In genomic region chr5:33334381-33335272, GRCm38 (mm10) we compare ENCODE assay signal across 8 mouse cellular contexts. TPM values are rescaled to one million over a fixed set of nuclear protein-coding genes. Genes with fewer than 3 reads are reported as not detected.
DNase-seq lines count a peak whose midpoint lies in the region; ATAC-seq lines count a peak whose summit lies in the region.

No protein-coding gene starts in this region.

- H3K9ac ChIP-seq in lung, embryonic 15.5 days, result peak overlapping the region; percentile 60
- H3K9ac ChIP-seq in embryonic facial prominence, embryonic 12.5 days, result peak overlapping the region; percentile 67
- H3K9ac ChIP-seq in intestine, embryonic 16.5 days (ENCODE audit: low read depth, low read length), result peak overlapping the region; percentile 80
- H3K9ac ChIP-seq in neural tube, embryonic 14.5 days (replicated peaks; ENCODE audit: low read depth, low read length), result peak overlapping the region; percentile 69

- peak overlapping the region; percentile 73 for H3K4me2 ChIP-seq in lung, embryonic 15.5 days
- H3K4me2 ChIP-seq in embryonic facial prominence, embryonic 12.5 days (replicated peaks), result peak overlapping the region; percentile 90
- H3K4me2 ChIP-seq in intestine, embryonic 16.5 days (ENCODE audit: low read depth, low read length), result peak overlapping the region; percentile 73
- peak overlapping the region; percentile 63 for H3K4me2 ChIP-seq in neural tube, embryonic 14.5 days (ENCODE audit: low read depth, low read length)

- 19% methylated on average over 18 of the region's 18 CpGs for WGBS in lung, embryonic 15.5 days
- WGBS in embryonic facial prominence, embryonic 12.5 days, result 26% methylated on average over 18 of the region's 18 CpGs
- WGBS in intestine, embryonic 16.5 days, result 21% methylated on average over 18 of the region's 18 CpGs
- WGBS in neural tube, embryonic 14.5 days, result 21% methylated on average over 18 of the region's 18 CpGs

- ATAC-seq in lung, embryonic 15.5 days (ENCODE audit: borderline replicate concordance, extremely low read depth, low FRiP score, low TSS enrichment), result no peak
- ATAC-seq in embryonic facial prominence, embryonic 12.5 days (ENCODE audit: insufficient number of reproducible peaks, insufficient read depth, low FRiP score, low TSS enrichment), result no peak
- no peak for ATAC-seq in intestine, embryonic 16.5 days
- peak; percentile 12; the same call in 1 of the 2 replicates for ATAC-seq in neural tube, embryonic 14.5 days (ENCODE audit: low read depth)
- no peak for ATAC-seq in monocyte, adult 5-6 weeks (replicated peaks; ENCODE audit: insufficient number of reproducible peaks, low FRiP score, low TSS enrichment, poor library complexity, severe bottlenecking)

- H3K36me3 ChIP-seq in lung, embryonic 15.5 days, result peaks cover 3% of the 10 kb centered on the region; the same call in 1 of the 2 replicates
- H3K36me3 ChIP-seq in embryonic facial prominence, embryonic 12.5 days, result peaks cover 11% of the 10 kb centered on the region
- no peaks in the 10 kb centered on the region for H3K36me3 ChIP-seq in intestine, embryonic 16.5 days (ENCODE audit: control insufficient read depth, insufficient read depth, low read length)
- H3K36me3 ChIP-seq in neural tube, embryonic 14.5 days (ENCODE audit: control insufficient read depth, insufficient read depth, low read length), result no peaks in the 10 kb centered on the region

- peak overlapping the region; percentile 91 for H3K27ac ChIP-seq in lung, embryonic 15.5 days
- peak overlapping the region; percentile 76 for H3K27ac ChIP-seq in embryonic facial prominence, embryonic 12.5 days
- H3K27ac ChIP-seq in intestine, embryonic 16.5 days (ENCODE audit: low read length), result peak overlapping the region; percentile 86
- peak overlapping the region; percentile 84 for H3K27ac ChIP-seq in neural tube, embryonic 14.5 days (ENCODE audit: low read depth, low read length)

- DNase-seq in lung, postnatal 25 days (ENCODE audit: low spot score), result no peak
- no peak for DNase-seq in B cell, adult 2 months
- DNase-seq in adrenal gland, adult 18-20 months (ENCODE audit: low spot score in 2 of 2), result no peak

- no peaks in the 10 kb centered on the region for H3K9me3 ChIP-seq in lung, embryonic 15.5 days
- H3K9me3 ChIP-seq in embryonic facial prominence, embryonic 12.5 days, result peaks cover 6% of the 10 kb centered on the region; the same call in 1 of the 2 replicates
- no peaks in the 10 kb centered on the region; the same call in 1 of the 2 replicates for H3K9me3 ChIP-seq in intestine, embryonic 16.5 days (ENCODE audit: control insufficient read depth, low read length)
- no peaks in the 10 kb centered on the region for H3K9me3 ChIP-seq in neural tube, embryonic 14.5 days (ENCODE audit: control insufficient read depth, low read length)

- no peaks in the 10 kb centered on the region for H3K27me3 ChIP-seq in lung, embryonic 15.5 days
- no peaks in the 10 kb centered on the region for H3K27me3 ChIP-seq in embryonic facial prominence, embryonic 12.5 days
- H3K27me3 ChIP-seq in intestine, embryonic 16.5 days (replicated peaks; ENCODE audit: control insufficient read depth, insufficient read depth, low read length), result no peaks in the 10 kb centered on the region
- H3K27me3 ChIP-seq in neural tube, embryonic 14.5 days (ENCODE audit: control insufficient read depth, insufficient read depth, low read length), result no peaks in the 10 kb centered on the region

- H3K4me1 ChIP-seq in lung, embryonic 15.5 days, result peaks cover 16% of the 10 kb centered on the region
- peaks cover 13% of the 10 kb centered on the region for H3K4me1 ChIP-seq in embryonic facial prominence, embryonic 12.5 days
- peaks cover 11% of the 10 kb centered on the region for H3K4me1 ChIP-seq in intestine, embryonic 16.5 days (ENCODE audit: control insufficient read depth, insufficient read depth, low read length)
- peaks cover 14% of the 10 kb centered on the region for H3K4me1 ChIP-seq in neural tube, embryonic 14.5 days (ENCODE audit: control insufficient read depth, insufficient read depth, low read length)

- peak overlapping the region; percentile 100 for H3K4me3 ChIP-seq in lung, embryonic 15.5 days
- H3K4me3 ChIP-seq in embryonic facial prominence, embryonic 12.5 days, result peak overlapping the region; percentile 100
- peak overlapping the region; percentile 99 for H3K4me3 ChIP-seq in intestine, embryonic 16.5 days (ENCODE audit: low read length)
- peak overlapping the region; percentile 99 for H3K4me3 ChIP-seq in neural tube, embryonic 14.5 days (ENCODE audit: low read depth, low read length)

RNA-seq across cellular contexts. Expression of gene Maea, which starts 0.7 kb away (rescaled TPM):
- polyA plus RNA-seq in lung, embryonic 15.5 days (2015; fragmentation: Nextera tagmentation; extraction: Ambion mirVana), result 124 and 130 TPM in 2 replicates
- polyA plus RNA-seq in embryonic facial prominence, embryonic 12.5 days (2016; fragmentation: Nextera tagmentation; extraction: Ambion mirVana), result 132 and 134 TPM in 2 replicates
- polyA plus RNA-seq in intestine, embryonic 16.5 days (2015; fragmentation: Nextera tagmentation; extraction: Ambion mirVana), result 128 and 135 TPM in 2 replicates
- 117 and 127 TPM in 2 replicates for polyA plus RNA-seq in neural tube, embryonic 14.5 days (2014; fragmentation: Nextera tagmentation; extraction: Ambion mirVana)
- 131 to 170 TPM (median 150 TPM) in 3 replicates for total RNA-seq in monocyte, adult 5-6 weeks (2017)
- 100 to 1,000 TPM; 111 to 122 TPM for total RNA-seq in adrenal gland, adult 18-20 months (2021)

RNA-seq across cellular contexts. Expression of gene Uvssa, which starts 43.7 kb away (rescaled TPM):
- 7.4 and 8.5 TPM in 2 replicates for polyA plus RNA-seq in lung, embryonic 15.5 days (2015; fragmentation: Nextera tagmentation; extraction: Ambion mirVana)
- 10.9 and 11.3 TPM in 2 replicates for polyA plus RNA-seq in embryonic facial prominence, embryonic 12.5 days (2016; fragmentation: Nextera tagmentation; extraction: Ambion mirVana)
- polyA plus RNA-seq in intestine, embryonic 16.5 days (2015; fragmentation: Nextera tagmentation; extraction: Ambion mirVana), result 5.7 and 5.9 TPM in 2 replicates
- 8.7 and 9.0 TPM in 2 replicates for polyA plus RNA-seq in neural tube, embryonic 14.5 days (2014; fragmentation: Nextera tagmentation; extraction: Ambion mirVana)
- total RNA-seq in monocyte, adult 5-6 weeks (2017), result 13.1 to 21.7 TPM (median 14.7 TPM) in 3 replicates
- total RNA-seq in adrenal gland, adult 18-20 months (2021), result 1 to 10 TPM; 5.2 to 5.3 TPM

RNA-seq across cellular contexts. Expression of gene Ctbp1, which starts 59.8 kb away (rescaled TPM):
- polyA plus RNA-seq in lung, embryonic 15.5 days (2015; fragmentation: Nextera tagmentation; extraction: Ambion mirVana), result 351 and 372 TPM in 2 replicates
- 418 and 438 TPM in 2 replicates for polyA plus RNA-seq in embryonic facial prominence, embryonic 12.5 days (2016; fragmentation: Nextera tagmentation; extraction: Ambion mirVana)
- polyA plus RNA-seq in intestine, embryonic 16.5 days (2015; fragmentation: Nextera tagmentation; extraction: Ambion mirVana), result 181 and 223 TPM in 2 replicates
- 513 and 549 TPM in 2 replicates for polyA plus RNA-seq in neural tube, embryonic 14.5 days (2014; fragmentation: Nextera tagmentation; extraction: Ambion mirVana)
- total RNA-seq in monocyte, adult 5-6 weeks (2017), result 106 to 143 TPM (median 135 TPM) in 3 replicates
- total RNA-seq in adrenal gland, adult 18-20 months (2021), result 100 to 1,000 TPM; 214 to 234 TPM
